Mouse (Mus musculus) embryonic facial prominence, embryonic 14.5 days (tissue): Measurements from ENCODE around the gene Tom1. TPM values are rescaled to one million over a fixed set of nuclear protein-coding genes. Genes with fewer than 3 reads are reported as not detected.

Experiments
- ATAC-seq: fragments of 200-750 bp; cut with Nextera tagmentation; 2 replicates; pipeline ENCODE4 v1.8.0; 2017; ENCODE audit warnings: low read depth, moderate number of reproducible peaks, moderate TSS enrichment
- DNase-seq: peaks from one replicate; pipeline ENCODE4 v3.0.0-alpha.2; 2015; ENCODE audit warnings: low spot score
- H3K27ac ChIP-seq: fragments of 300-500 bp; sonication (generic); replicated peaks from 2 replicates; pipeline ENCODE4 v1.5.1; 2014; ENCODE audit warnings: low read depth, mild to moderate bottlenecking, low read length, moderate library complexity
- H3K27me3 ChIP-seq: fragments of 300-500 bp; sonication (generic); replicated peaks from 2 replicates; pipeline ENCODE4 v1.6.1; 2014; ENCODE audit warnings: low read length; ENCODE audit not compliant: control insufficient read depth, insufficient read depth
- H3K36me3 ChIP-seq: fragments of 300-500 bp; sonication (generic); 2 replicates; pipeline ENCODE4 v1.6.1; 2014; ENCODE audit warnings: low read length, mixed read lengths; ENCODE audit not compliant: control insufficient read depth, insufficient read depth
- H3K4me1 ChIP-seq: fragments of 300-500 bp; sonication (generic); 2 replicates; pipeline ENCODE4 v1.6.1; 2014; ENCODE audit warnings: antibody characterized with exemption, low read length; ENCODE audit not compliant: control insufficient read depth, insufficient read depth
- H3K4me2 ChIP-seq: fragments of 300-500 bp; sonication (generic); 2 replicates; pipeline ENCODE4 v1.6.1; 2014; ENCODE audit warnings: low read depth, mild to moderate bottlenecking, low read length, moderate library complexity, mixed read lengths
- H3K4me3 ChIP-seq: fragments of 300-500 bp; sonication (generic); 2 replicates; pipeline ENCODE4 v1.5.1; 2014; ENCODE audit warnings: low read depth, mild to moderate bottlenecking, low read length
- H3K9ac ChIP-seq: fragments of 300-500 bp; sonication (generic); 2 replicates; pipeline ENCODE4 v1.6.1; 2014; ENCODE audit warnings: low read depth, mild to moderate bottlenecking, low read length, moderate library complexity, mixed read lengths
- H3K9me3 ChIP-seq: fragments of 300-500 bp; sonication (generic); 2 replicates; pipeline ENCODE4 v1.6.1; 2016; ENCODE audit warnings: low read length; ENCODE audit not compliant: control insufficient read depth
- WGBS: fragments of 180-500 bp; shearing (Covaris S2); extraction: QIAGEN DNeasy Blood & Tissue Kit; methylation state at CpG from one replicate; pipeline ENCODE4 v1.1.7; 2014; 5-methylcytosine and 5-hydroxymethylcytosine counted together
- polyA plus RNA-seq: library from polyadenylated mRNA; unstranded; fragments of >200 nt; fragmentation: Nextera tagmentation; extraction: Ambion mirVana; gene quantifications from 2 replicates; pipeline ENCODE4 v1.2.1, GENCODE M21; 2014

Tom1 gene
- polyA plus RNA-seq, 1 experiment from 2014 or later = 40.0 TPM

GRCm38 (mm10) chr8:75109236-75109967, 75.9 kb downstream of the Tom1 start, which contains the start of gene Mcm5:
Mcm5 (plus strand) TSS chr8:75109569.
- Histone ChIP-seq H3K4me1 (peaks cover 10% of the 10 kb centered on the region), H3K9ac (peak within 1 kb of the TSS; percentile 86), H3K27me3 (no peaks in the 10 kb centered on the region), H3K9me3 (no peaks in the 10 kb centered on the region), H3K4me3 (peak within 1 kb of the TSS; percentile 72), H3K27ac (peak within 1 kb of the TSS; percentile 88), H3K4me2 (peak within 1 kb of the TSS; percentile 77), H3K36me3 (peaks cover 37% of the 10 kb centered on the region)
- ATAC-seq (peak; percentile 99), DNase-seq (peak; percentile 100)
- WGBS = 0% methylated on average over 55 of the region's 59 CpGs

- no peak for DNase-seq
- WGBS = 12% methylated on average over 13 of the region's 13 CpGs
These were observed 76.6 kb downstream of the Tom1 start for GRCm38 (mm10) chr8:75110093-75110492.

GRCm38 (mm10) chr8:75118505-75118904, 85.0 kb downstream of the Tom1 start:
- WGBS = 97% methylated on average over 1 of the region's 1 CpGs
- peaks cover 99% of the 10 kb centered on the region for H3K36me3 ChIP-seq
- H3K4me3 ChIP-seq = no peak overlapping the region

More at GRCm38 (mm10) chr8:75110093-75110492, 76.6 kb downstream of the Tom1 start:
- H3K4me1 ChIP-seq = peaks cover 10% of the 10 kb centered on the region
- H3K27me3 ChIP-seq = no peaks in the 10 kb centered on the region
- peaks cover 44% of the 10 kb centered on the region for H3K36me3 ChIP-seq
- H3K9ac ChIP-seq = peak overlapping the region; percentile 80
- peak overlapping the region; percentile 77 for H3K4me2 ChIP-seq
- no peak overlapping the region for H3K27ac ChIP-seq
- no peak for ATAC-seq
- H3K9me3 ChIP-seq = no peaks in the 10 kb centered on the region
- peak overlapping the region; percentile 72 for H3K4me3 ChIP-seq

GRCm38 (mm10) chr8:75119287-75119686, 85.8 kb downstream of the Tom1 start:
- Histone ChIP-seq H3K27me3 (no peaks in the 10 kb centered on the region), H3K4me2 (no peak overlapping the region), H3K9ac (no peak overlapping the region), H3K4me3 (no peak overlapping the region), H3K36me3 (peaks cover 99% of the 10 kb centered on the region), H3K27ac (no peak overlapping the region), H3K4me1 (no peaks in the 10 kb centered on the region), H3K9me3 (no peaks in the 10 kb centered on the region)
- ATAC-seq = no peak
- 94% methylated on average over 2 of the region's 2 CpGs for WGBS
- DNase-seq = no peak

More at GRCm38 (mm10) chr8:75118505-75118904, 85.0 kb downstream of the Tom1 start:
- H3K4me2 ChIP-seq = no peak overlapping the region
- H3K9ac ChIP-seq = no peak overlapping the region
- DNase-seq (no peak), ATAC-seq (no peak)
- H3K9me3 ChIP-seq = no peaks in the 10 kb centered on the region
- no peaks in the 10 kb centered on the region for H3K27me3 ChIP-seq
- no peaks in the 10 kb centered on the region for H3K4me1 ChIP-seq
- no peak overlapping the region for H3K27ac ChIP-seq

Other genes with a start within 250 kb of the Tom1 start
- gene Isx, start 160.5 kb upstream of the Tom1 start, polyA plus RNA-seq = not detected in 2 replicates
- 37.7 and 46.7 TPM in 2 replicates for gene Hmgxb4, start 40.3 kb upstream of the Tom1 start, polyA plus RNA-seq
- gene Hmox1, start 59.9 kb downstream of the Tom1 start, polyA plus RNA-seq = 23.1 and 24.4 TPM in 2 replicates
- gene Mcm5, start 75.9 kb downstream of the Tom1 start, polyA plus RNA-seq = 106 and 128 TPM in 2 replicates
- gene Rasd2, start 180.2 kb downstream of the Tom1 start, polyA plus RNA-seq = 0.29 and 0.37 TPM in 2 replicates